ENCODE assay signal across 9 mouse cellular contexts in genomic region chr19:55807194-55808053, GRCm38 (mm10).
DNase-seq lines count a peak whose midpoint lies in the region; ATAC-seq and TF ChIP-seq lines count a peak whose summit lies in the region.
"Had no signal": no experiment of that assay in that cellular context is flagged by ENCODE, and none has a peak within 500 bp of the region (broad histone marks: within the 10 kb centered on the region; RNA-seq: fewer than 3 reads in every experiment).

No protein-coding gene starts in this region.

- H3K4me3 ChIP-seq in gastrocnemius, adult 2 months: peak overlapping the region; percentile 46
- no peak overlapping the region for H3K4me3 ChIP-seq in lung, embryonic 15.5 days
- H3K4me3 ChIP-seq in limb, embryonic 13.5 days: no peak overlapping the region

- peak; percentile 36; the same call in 1 of the 2 replicates for TF ChIP-seq CTCF in gastrocnemius, adult 2 months (IDR thresholded peaks at IDR 0.05)

- H3K9ac ChIP-seq in lung, embryonic 15.5 days: no peak overlapping the region
- 0 out of 2 replicates have a peak overlapping the region, but pooled peaks have one; percentile 31 for H3K9ac ChIP-seq in limb, embryonic 13.5 days

- WGBS in lung, embryonic 15.5 days: 27% methylated on average over 20 of the region's 20 CpGs
- 15% methylated on average over 20 of the region's 20 CpGs for WGBS in limb, embryonic 13.5 days

- no peaks in the 10 kb centered on the region for H3K27me3 ChIP-seq in lung, embryonic 15.5 days
- no peaks in the 10 kb centered on the region for H3K27me3 ChIP-seq in limb, embryonic 13.5 days

- peak; percentile 4; the same call in 1 of the 2 replicates for ATAC-seq in lung, embryonic 15.5 days (ENCODE audit: borderline replicate concordance, extremely low read depth, low FRiP score, low TSS enrichment)
- no peak for ATAC-seq in limb, embryonic 13.5 days (ENCODE audit: low FRiP score, low read depth)

- peak overlapping the region; percentile 63 for H3K27ac ChIP-seq in gastrocnemius, adult 2 months
- peak overlapping the region; percentile 55; the same call in 1 of the 2 replicates for H3K27ac ChIP-seq in lung, embryonic 15.5 days
- peak overlapping the region; percentile 22 for H3K27ac ChIP-seq in limb, embryonic 13.5 days

- H3K4me2 ChIP-seq in lung, embryonic 15.5 days: peak overlapping the region; percentile 16; the same call in 1 of the 2 replicates
- peak overlapping the region; percentile 20 for H3K4me2 ChIP-seq in limb, embryonic 13.5 days (replicated peaks)

- intact Hi-C loops in gastrocnemius, adult 2 months (cut with DNase I): no loop called here
- intact Hi-C loops in left cerebral cortex, postnatal 25 days (cut with DNase I): no loop called here

- no peaks in the 10 kb centered on the region for H3K9me3 ChIP-seq in lung, embryonic 15.5 days
- H3K9me3 ChIP-seq in limb, embryonic 13.5 days: no peaks in the 10 kb centered on the region

- no peaks in the 10 kb centered on the region for H3K36me3 ChIP-seq in lung, embryonic 15.5 days
- H3K36me3 ChIP-seq in limb, embryonic 13.5 days: peaks cover 17% of the 10 kb centered on the region

- H3K4me1 ChIP-seq in lung, embryonic 15.5 days: peaks cover 19% of the 10 kb centered on the region
- peaks cover 79% of the 10 kb centered on the region for H3K4me1 ChIP-seq in limb, embryonic 13.5 days

- peak; percentile 69 for DNase-seq in gastrocnemius, adult 2 months
- no peak for DNase-seq in gastrocnemius, adult 18-20 months (ENCODE audit: low spot score)
- no peak for DNase-seq in lung, postnatal 10 days
- DNase-seq in yolk sac, embryonic 10.5 days (ENCODE audit: low spot score): peak; percentile 34
- no peak for DNase-seq in cerebellum, adult 11-12 months
- DNase-seq in left cerebral cortex, postnatal 25 days (ENCODE audit: low spot score in 2 of 2): no peak
- DNase-seq: adrenal gland, adult 2 months had no signal

Comparison
In these comparisons a context has a peak if more than half of its experiments do, and no peak if none do; other contexts are left out.
1. DNase-seq: peak in gastrocnemius, adult 2 months (single experiment) and yolk sac, embryonic 10.5 days (single experiment); none in gastrocnemius, adult 18-20 months (single experiment), lung, postnatal 10 days (single experiment), cerebellum, adult 11-12 months (single experiment) and left cerebral cortex, postnatal 25 days (0 of 2).
2. Peak in every context shown above with its lines, with median percentiles within 50 percentile points of each other: H3K27ac ChIP-seq.